Mouse (Mus musculus): ENCODE measurements around the gene Tctn3.

Gene Tctn3

GRCm38 (mm10) chr19:40553849-40554248, 58.2 kb downstream of the Tctn3 start:
- no peak for DNase-seq

- no peak for DNase-seq
These were observed 58.8 kb downstream of the Tctn3 start for GRCm38 (mm10) chr19:40553014-40553789.

- DNase-seq = no peak
These were observed 62.4 kb downstream of the Tctn3 start for GRCm38 (mm10) chr19:40549516-40550135.

GRCm38 (mm10) chr19:40548796-40549515, 63.1 kb downstream of the Tctn3 start:
- peak; percentile 29 for DNase-seq

- no peak for DNase-seq
These were observed 63.6 kb downstream of the Tctn3 start for GRCm38 (mm10) chr19:40548386-40548785.
